Comparison of ENCODE assay signal across 17 mouse cellular contexts in the genomic region with DNA sequence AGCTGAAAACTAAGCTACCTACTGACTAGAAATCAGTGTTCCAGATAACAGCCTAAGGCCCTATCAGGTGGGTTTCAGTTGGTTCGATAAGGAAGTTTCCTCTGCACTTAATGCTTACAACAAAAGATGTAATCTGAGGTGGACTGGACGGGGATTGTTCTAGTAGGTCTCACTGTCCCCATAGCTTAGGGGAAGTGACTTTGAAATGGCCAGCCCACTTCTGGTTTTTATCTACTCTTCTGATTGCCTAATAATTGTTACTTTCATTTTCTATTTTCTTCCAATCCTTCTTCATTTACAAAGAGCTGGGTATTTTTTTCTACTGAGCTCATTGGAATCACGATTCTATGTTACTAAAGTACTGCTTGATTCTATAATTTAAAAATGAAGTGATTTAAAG. TPM values are rescaled to one million over a fixed set of nuclear protein-coding genes. Genes with fewer than 3 reads are reported as not detected.
A peak's percentile ranks its signal among the peaks of the same experiment; 100 is the strongest.
DNase-seq lines count a peak whose midpoint lies in the region; ATAC-seq and TF ChIP-seq lines count a peak whose summit lies in the region.
"Had no signal": no experiment of that assay in that cellular context is flagged by ENCODE, and none has a peak within 500 bp of the region (broad histone marks: within the 10 kb centered on the region; RNA-seq: fewer than 3 reads in every experiment).

No protein-coding gene starts in this region.

- no peak for TF ChIP-seq CTCF in lung, postnatal 0 days (IDR thresholded peaks at IDR 0.05)

- no peak for TF ChIP-seq POLR2A in myocyte (IDR thresholded peaks at IDR 0.05; ENCODE audit: insufficient read length, low read depth)

- H3K79me2 ChIP-seq in myocyte (ENCODE audit: control insufficient read depth, insufficient read depth): no peaks in the 10 kb centered on the region

- H3K36me3 ChIP-seq in lung, postnatal 0 days (ENCODE audit: insufficient read depth, low read length): no peaks in the 10 kb centered on the region
- no peaks in the 10 kb centered on the region for H3K36me3 ChIP-seq in myocyte (ENCODE audit: control insufficient read depth, insufficient read depth)
- H3K36me3 ChIP-seq: forebrain, embryonic 15.5 days had no signal

- no peaks in the 10 kb centered on the region for H3K27me3 ChIP-seq in lung, postnatal 0 days (replicated peaks; ENCODE audit: insufficient read depth, low read length)
- no peaks in the 10 kb centered on the region for H3K27me3 ChIP-seq in myocyte (ENCODE audit: control insufficient read depth, insufficient read depth, insufficient read length)
- H3K27me3 ChIP-seq: forebrain, embryonic 15.5 days; Patski had no signal

- H3K9ac ChIP-seq in lung, postnatal 0 days (replicated peaks; ENCODE audit: low read depth): no peak overlapping the region
- H3K9ac ChIP-seq: forebrain, embryonic 15.5 days; hindbrain, embryonic 14.5 days had no signal

- H3K4me3 ChIP-seq in lung, postnatal 0 days (ENCODE audit: low read depth, low read length): no peak overlapping the region
- no peak overlapping the region for H3K4me3 ChIP-seq in myocyte
- H3K4me3 ChIP-seq: forebrain, embryonic 15.5 days had no signal

- H3K4me2 ChIP-seq in lung, postnatal 0 days (replicated peaks; ENCODE audit: low read depth, low read length): no peak overlapping the region
- peak overlapping the region; percentile 50 for H3K4me2 ChIP-seq in myocyte (ENCODE audit: low read depth)
- H3K4me2 ChIP-seq: forebrain, embryonic 15.5 days; hindbrain, embryonic 14.5 days had no signal

- no peak for TF ChIP-seq EP300 in lung, postnatal 0 days (IDR thresholded peaks at IDR 0.05)

- no peak for ATAC-seq in lung, postnatal 0 days
- ATAC-seq in granulocyte monocyte progenitor cell, adult 5-6 weeks (replicated peaks; ENCODE audit: poor library complexity, severe bottlenecking): peak; percentile 98
- ATAC-seq: forebrain, embryonic 15.5 days; Patski had no signal

- H3K9me3 ChIP-seq in lung, postnatal 0 days (ENCODE audit: low read length): no peaks in the 10 kb centered on the region
- H3K9me3 ChIP-seq: forebrain, embryonic 15.5 days had no signal

- H3K4me1 ChIP-seq in lung, postnatal 0 days (ENCODE audit: insufficient read depth, low read depth, low read length): no peaks in the 10 kb centered on the region
- H3K4me1 ChIP-seq: forebrain, embryonic 15.5 days had no signal

- no peak overlapping the region for H3K27ac ChIP-seq in lung, postnatal 0 days (ENCODE audit: low read length)
- H3K27ac ChIP-seq: forebrain, embryonic 15.5 days; hindbrain, embryonic 14.5 days had no signal

- WGBS in lung, postnatal 0 days: 50% methylated on average over 3 of the region's 3 CpGs

- DNase-seq in heart, adult 8-10 months (ENCODE audit: low spot score): peak; percentile 24
- DNase-seq in heart, postnatal 10 days: no peak
- peak; percentile 67 for DNase-seq in lung, postnatal 0 days (ENCODE audit: low spot score)
- no peak for DNase-seq in lung, postnatal 25 days (ENCODE audit: low spot score)
- DNase-seq in layer of hippocampus, adult 18-20 months (ENCODE audit: low spot score in 2 of 2): no peak
- DNase-seq in neural tube, embryonic 10.5 days (ENCODE audit: extremely low spot score, low spot score): no peak
- DNase-seq: adrenal gland, adult 8-10 months; cerebellum, postnatal 14 days; embryo, embryonic 11 days; midbrain, embryonic 14.5 days; retina, postnatal 1 day; thymus, postnatal 14 days had no signal

- intact Hi-C loops in heart, postnatal 10 days (cut with DNase I): no loop called here

- H3ac ChIP-seq in myocyte (ENCODE audit: control insufficient read depth, insufficient read length): no peak overlapping the region

TF ChIP-seq in myocyte, 11 proteins besides CTCF, POLR2A, EP300 and RAD21:
- 0 out of 2 replicates have a peak, but pooled peaks have one; percentile 24 for TF ChIP-seq CEBPB (IDR thresholded peaks at IDR 0.05; ENCODE audit: insufficient read depth, poor library complexity, severe bottlenecking)
- TF ChIP-seq TCF12 (IDR thresholded peaks at IDR 0.05; ENCODE audit: insufficient read depth, poor library complexity, severe bottlenecking): no peak
TF ChIP-seq in myocyte: peak in this region for 1.

RNA-seq across cellular contexts. Expression of a gene that starts 59.3 kb away (rescaled TPM):
- total RNA-seq in heart, adult 8-10 months (2022): 1 to 10 TPM; 5.8 to 8.2 (median 7.0) TPM
- 10 to 100 TPM; 20.6 to 25.3 TPM for total RNA-seq in heart, postnatal 10 days (2021)
- polyA plus RNA-seq in lung, postnatal 0 days (2015; fragmentation: Nextera tagmentation; extraction: Ambion mirVana): 29.5 and 31.8 TPM in 2 replicates
- total RNA-seq in granulocyte monocyte progenitor cell, adult 5-6 weeks (2014; fragmentation: Nextera tagmentation): not detected in 2 replicates
- total RNA-seq in granulocyte monocyte progenitor cell, adult 5-6 weeks (2017): 0.09 and 3.5 TPM in 2 replicates
- polyA plus RNA-seq in myocyte (2012; fragmentation: generic; extraction: Trizol): 14.1 TPM
- 10 to 100 TPM; 18.0 to 21.2 TPM for total RNA-seq in layer of hippocampus, adult 18-20 months (2021)

Comparison
In these comparisons a context has a peak if more than half of its experiments do, and no peak if none do; other contexts are left out.
1. DNase-seq: peak in heart, adult 8-10 months (single experiment) and lung, postnatal 0 days (single experiment); none in heart, postnatal 10 days (0 of 2), lung, postnatal 25 days (single experiment), layer of hippocampus, adult 18-20 months (0 of 2) and neural tube, embryonic 10.5 days (single experiment).